Mouse (Mus musculus) liver, embryonic 18 days (tissue): ENCODE data around the gene Gm49353. TPM values are rescaled to one million over a fixed set of nuclear protein-coding genes. Genes with fewer than 3 reads are reported as not detected.

Source experiments
- polyA plus RNA-seq: library from polyadenylated mRNA; depleted of rRNA; stranded (reverse); fragments of >200 nt; gene quantifications from 2 replicates; pipeline ENCODE4 v1.2.3, GENCODE M21; 2012; rRNA removed

The Gm49353 gene
- polyA plus RNA-seq: not detected in 2 replicates

GRCm38 (mm10) chr10:29198642-29199041, at the start of gene Gm49353:
Gene Gm49353 (plus strand): TSS chr10:29198954.

DNA sequence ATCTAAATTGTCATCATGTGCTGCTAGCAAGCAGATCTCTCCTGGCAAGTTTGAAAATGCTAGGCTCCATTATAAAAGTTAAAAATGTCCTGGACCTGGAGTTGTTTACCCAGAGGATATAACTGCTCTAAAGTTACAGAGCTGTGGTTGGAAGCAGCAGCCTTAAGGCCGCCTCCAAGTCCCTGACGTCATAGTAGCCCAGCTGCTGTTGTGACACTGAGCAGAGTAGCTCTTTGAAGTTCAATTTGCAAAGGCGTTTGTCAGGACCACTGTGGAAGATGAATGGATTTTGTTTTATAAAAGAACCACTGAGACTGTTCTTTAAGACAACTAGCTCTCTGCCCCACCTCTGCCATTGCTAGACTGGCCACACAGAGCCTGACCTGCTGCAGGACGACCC, 12.7 kb downstream of the Gm49353 start, which contains the start of gene 9330159F19Rik:
TSS of gene 9330159F19Rik (plus strand) at position 154 of the 400 bp plus-strand sequence.

Other genes with a start within 250 kb of the Gm49353 start
- gene 2310057J18Rik, start 212.7 kb upstream of the Gm49353 start, polyA plus RNA-seq: not detected in 2 replicates
- gene Soga3, start 55.1 kb upstream of the Gm49353 start, polyA plus RNA-seq: 0.02 TPM in 1 of 2 replicates, not detected in the other
- gene 9330159F19Rik, start 12.7 kb downstream of the Gm49353 start, polyA plus RNA-seq: 0.01 TPM in 1 of 2 replicates, not detected in the other
- gene Echdc1, start 114.2 kb downstream of the Gm49353 start, polyA plus RNA-seq: 14.5 and 18.8 TPM in 2 replicates
- 18.2 and 19.1 TPM in 2 replicates for gene Rnf146, start 163.5 kb downstream of the Gm49353 start, polyA plus RNA-seq